Mouse (Mus musculus) erythroblast, embryonic 14.5 days (primary cell): ENCODE results near the gene Ddx43.

Source experiments
- GATA1 ChIP-seq: IDR thresholded peaks from 2 replicates; pipeline ENCODE4 v1.6.1; 2012; ENCODE audit warnings: low read length, inconsistent platforms, mixed read lengths
- TAL1 ChIP-seq: IDR thresholded peaks from 3 replicates; pipeline ENCODE4 v1.6.1; 2012; ENCODE audit warnings: low read length, inconsistent platforms, mixed read lengths

GRCm38 (mm10) chr9:78371441-78371840 lies 24.1 kb upstream of the Ddx43 start:
- TF ChIP-seq TAL1 (no peak), GATA1 (no peak)
